Mouse (Mus musculus): ENCODE data around the gene Socs1. TPM values are rescaled to one million over a fixed set of nuclear protein-coding genes. Genes with fewer than 3 reads are reported as not detected.
A peak's percentile ranks its signal among the peaks of the same experiment; 100 is the strongest.

Socs1 gene
- polyA plus RNA-seq, 1 experiment from 2014 or later = 17.5 TPM

- no peak overlapping the region for H3K27ac ChIP-seq
- ATAC-seq (ENCODE audit: insufficient number of reproducible peaks, low FRiP score, low TSS enrichment, low read depth) = no peak
- no peaks in the 10 kb centered on the region for H3K9me3 ChIP-seq
- no peak overlapping the region for H3K9ac ChIP-seq
- H3K4me1 ChIP-seq = peaks cover 23% of the 10 kb centered on the region
- no peak overlapping the region for H3K4me2 ChIP-seq
- no peaks in the 10 kb centered on the region for H3K27me3 ChIP-seq
- H3K4me3 ChIP-seq = no peak overlapping the region
- H3K36me3 ChIP-seq = no peaks in the 10 kb centered on the region
- 52% methylated on average over 19 of the region's 19 CpGs for WGBS
Measured at GRCm38 (mm10) chr16:10771769-10772510, 13.4 kb downstream of the Socs1 start.

DNA sequence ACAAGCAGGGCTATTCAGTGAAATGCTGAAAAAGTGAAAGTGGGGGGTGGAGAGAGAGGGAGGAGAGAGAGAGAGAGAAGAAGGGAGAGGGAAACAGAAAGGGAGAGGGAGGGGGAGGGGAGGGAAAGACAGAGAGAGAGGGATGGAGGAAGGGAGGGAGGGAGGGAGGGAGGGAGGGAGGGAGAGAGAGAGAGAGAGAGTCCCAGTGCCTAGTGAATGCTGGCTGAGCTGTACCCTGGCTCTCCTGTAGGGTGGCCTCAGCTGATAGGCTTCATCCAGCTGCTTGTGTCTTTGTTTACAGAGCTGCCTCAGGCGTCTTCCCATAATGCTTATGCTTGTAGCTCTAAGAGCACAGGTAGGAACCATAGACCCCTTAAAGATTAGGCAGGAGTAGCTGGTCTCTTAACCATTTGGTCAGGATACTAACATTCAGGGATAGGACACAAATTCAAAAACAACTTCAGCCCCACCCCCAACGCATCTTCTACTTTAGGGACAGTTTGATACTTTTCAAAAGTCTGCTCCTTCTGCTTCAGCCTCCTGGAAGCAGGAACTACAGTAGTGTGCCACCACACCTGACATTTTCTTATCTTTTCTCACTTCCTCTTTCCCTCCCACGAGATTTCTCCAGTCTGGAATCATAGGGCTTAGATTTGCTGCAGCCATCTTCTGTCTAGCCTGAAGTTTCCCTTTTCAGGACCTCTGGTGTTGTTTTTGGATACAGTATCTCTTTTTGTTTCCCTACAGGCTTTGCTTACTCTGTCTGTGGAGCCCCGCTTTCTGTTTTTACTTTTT lies 14.6 kb downstream of the Socs1 start:
- no peak for ATAC-seq (ENCODE audit: insufficient number of reproducible peaks, low FRiP score, low TSS enrichment, low read depth)
- Histone ChIP-seq H3K4me2 (no peak overlapping the region), H3K4me3 (no peak overlapping the region), H3K27me3 (no peaks in the 10 kb centered on the region), H3K27ac (0 out of 2 replicates have a peak overlapping the region, but pooled peaks have one; percentile 22), H3K36me3 (no peaks in the 10 kb centered on the region), H3K9me3 (no peaks in the 10 kb centered on the region), H3K4me1 (peaks cover 23% of the 10 kb centered on the region), H3K9ac (no peak overlapping the region)
- 45% methylated on average over 4 of the region's 4 CpGs for WGBS

- no peaks in the 10 kb centered on the region for H3K9me3 ChIP-seq
- 36% methylated on average over 2 of the region's 2 CpGs for WGBS
- peaks cover 23% of the 10 kb centered on the region for H3K4me1 ChIP-seq
- ATAC-seq (ENCODE audit: insufficient number of reproducible peaks, low FRiP score, low TSS enrichment, low read depth) = no peak
- no peak overlapping the region for H3K4me3 ChIP-seq
- no peaks in the 10 kb centered on the region for H3K27me3 ChIP-seq
- H3K36me3 ChIP-seq = no peaks in the 10 kb centered on the region
- no peak overlapping the region for H3K9ac ChIP-seq
- no peak overlapping the region for H3K27ac ChIP-seq
- no peak overlapping the region for H3K4me2 ChIP-seq
Measured at GRCm38 (mm10) chr16:10769661-10770060, 15.7 kb downstream of the Socs1 start.

- no peak overlapping the region for H3K9ac ChIP-seq
- no peak for ATAC-seq (ENCODE audit: insufficient number of reproducible peaks, low FRiP score, low TSS enrichment, low read depth)
Measured at GRCm38 (mm10) chr16:10768821-10769220, 16.5 kb downstream of the Socs1 start.

GRCm38 (mm10) chr16:10767158-10767557 lies 18.2 kb downstream of the Socs1 start:
- Histone ChIP-seq H3K4me3 (no peak overlapping the region), H3K4me1 (peaks cover 23% of the 10 kb centered on the region), H3K9me3 (no peaks in the 10 kb centered on the region), H3K27ac (no peak overlapping the region), H3K27me3 (no peaks in the 10 kb centered on the region), H3K36me3 (no peaks in the 10 kb centered on the region), H3K9ac (no peak overlapping the region), H3K4me2 (no peak overlapping the region)
- ATAC-seq (ENCODE audit: insufficient number of reproducible peaks, low FRiP score, low TSS enrichment, low read depth) = no peak
- WGBS = 48% methylated on average over 4 of the region's 4 CpGs

More at GRCm38 (mm10) chr16:10768821-10769220, 16.5 kb downstream of the Socs1 start:
- Histone ChIP-seq H3K36me3 (no peaks in the 10 kb centered on the region), H3K4me3 (no peak overlapping the region), H3K4me2 (no peak overlapping the region), H3K4me1 (peaks cover 23% of the 10 kb centered on the region), H3K9me3 (no peaks in the 10 kb centered on the region), H3K27ac (no peak overlapping the region), H3K27me3 (no peaks in the 10 kb centered on the region)
- 35% methylated on average over 9 of the region's 9 CpGs for WGBS

GRCm38 (mm10) chr16:10764323-10764722 lies 21.0 kb downstream of the Socs1 start:
- Histone ChIP-seq H3K27ac (no peak overlapping the region), H3K9me3 (no peaks in the 10 kb centered on the region), H3K4me2 (no peak overlapping the region), H3K27me3 (no peaks in the 10 kb centered on the region), H3K36me3 (no peaks in the 10 kb centered on the region), H3K4me3 (no peak overlapping the region), H3K4me1 (peaks cover 10% of the 10 kb centered on the region), H3K9ac (no peak overlapping the region)
- ATAC-seq (ENCODE audit: insufficient number of reproducible peaks, low FRiP score, low TSS enrichment, low read depth) = no peak
- WGBS = 65% methylated on average over 2 of the region's 2 CpGs

DNA sequence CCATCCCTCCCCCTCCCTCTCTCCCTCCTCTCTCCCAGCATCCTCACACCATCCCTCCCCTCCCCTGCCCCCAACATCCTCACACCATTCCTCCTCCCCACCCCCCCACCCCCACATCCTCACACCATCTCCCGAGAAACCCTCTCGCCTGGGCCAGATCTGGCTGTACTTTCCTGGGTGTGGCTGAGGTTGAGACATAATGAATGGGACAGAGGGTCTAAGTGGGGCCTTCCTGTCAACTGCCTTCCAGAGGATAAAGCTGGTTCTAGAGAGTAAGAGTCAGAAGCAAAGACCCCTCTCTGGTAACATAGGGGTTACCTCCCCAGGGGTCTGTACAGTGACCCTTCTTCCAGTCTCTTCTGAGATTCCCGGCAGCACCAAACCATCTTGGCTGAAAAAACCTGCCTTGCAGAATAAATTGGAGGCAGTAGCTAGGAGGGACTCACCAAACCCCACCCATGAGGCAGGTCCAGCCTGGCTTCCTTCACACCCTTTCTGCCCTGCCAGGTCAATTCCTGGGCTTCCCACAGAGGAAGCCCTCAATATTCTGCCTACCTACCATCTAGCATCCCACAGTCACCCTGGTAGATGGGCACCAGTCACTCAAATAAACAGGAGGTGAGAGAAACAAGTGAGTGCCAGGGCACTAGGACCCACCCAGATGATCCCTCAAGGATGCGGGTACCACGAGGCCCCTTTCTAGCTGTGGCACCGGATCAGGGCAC lies 21.6 kb downstream of the Socs1 start:
- Histone ChIP-seq H3K4me3 (no peak overlapping the region), H3K9ac (no peak overlapping the region), H3K36me3 (no peaks in the 10 kb centered on the region), H3K4me2 (no peak overlapping the region), H3K4me1 (peaks cover 5% of the 10 kb centered on the region), H3K27me3 (no peaks in the 10 kb centered on the region), H3K27ac (no peak overlapping the region), H3K9me3 (no peaks in the 10 kb centered on the region)
- ATAC-seq (ENCODE audit: insufficient number of reproducible peaks, low FRiP score, low TSS enrichment, low read depth) = no peak
- WGBS = 51% methylated on average over 6 of the region's 6 CpGs

- Histone ChIP-seq H3K9ac (no peak overlapping the region), H3K4me2 (no peak overlapping the region), H3K4me3 (no peak overlapping the region), H3K36me3 (no peaks in the 10 kb centered on the region), H3K4me1 (peaks cover 3% of the 10 kb centered on the region; the same call in 1 of the 2 replicates), H3K9me3 (no peaks in the 10 kb centered on the region), H3K27me3 (no peaks in the 10 kb centered on the region), H3K27ac (no peak overlapping the region)
- no peak for ATAC-seq (ENCODE audit: insufficient number of reproducible peaks, low FRiP score, low TSS enrichment, low read depth)
- WGBS = 57% methylated on average over 5 of the region's 5 CpGs
Measured at GRCm38 (mm10) chr16:10762569-10763180, 22.7 kb downstream of the Socs1 start.

DNA sequence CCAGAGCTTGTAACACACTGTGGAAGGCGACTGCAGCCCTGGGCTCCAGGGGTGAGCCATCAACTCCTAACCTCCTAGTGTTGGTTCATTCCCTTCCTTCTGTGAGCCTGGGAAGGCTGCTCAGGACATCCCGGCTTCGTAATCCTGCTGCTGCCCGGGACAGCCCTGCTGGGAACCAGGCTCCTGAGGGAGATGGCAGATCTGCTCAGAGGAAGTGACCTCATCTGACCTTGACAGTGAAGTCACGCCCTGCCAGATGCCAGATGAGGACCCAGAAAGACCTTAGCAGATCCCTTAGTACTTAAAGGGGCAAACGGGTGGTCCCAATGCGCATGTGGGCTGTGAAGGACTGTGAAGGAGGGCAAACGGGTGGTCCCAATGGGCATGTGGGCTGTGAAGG lies 24.2 kb downstream of the Socs1 start:
- Histone ChIP-seq H3K4me1 (peaks cover 3% of the 10 kb centered on the region; the same call in 1 of the 2 replicates), H3K27me3 (no peaks in the 10 kb centered on the region), H3K4me3 (no peak overlapping the region), H3K27ac (no peak overlapping the region), H3K9ac (no peak overlapping the region), H3K9me3 (no peaks in the 10 kb centered on the region), H3K4me2 (no peak overlapping the region), H3K36me3 (no peaks in the 10 kb centered on the region)
- WGBS = 66% methylated on average over 8 of the region's 8 CpGs
- no peak for ATAC-seq (ENCODE audit: insufficient number of reproducible peaks, low FRiP score, low TSS enrichment, low read depth)

GRCm38 (mm10) chr16:10756168-10756567 lies 29.2 kb downstream of the Socs1 start:
- no peak for ATAC-seq (ENCODE audit: insufficient number of reproducible peaks, low FRiP score, low TSS enrichment, low read depth)
- Histone ChIP-seq H3K27ac (no peak overlapping the region), H3K27me3 (no peaks in the 10 kb centered on the region), H3K4me2 (no peak overlapping the region), H3K9ac (no peak overlapping the region), H3K9me3 (no peaks in the 10 kb centered on the region), H3K36me3 (no peaks in the 10 kb centered on the region), H3K4me1 (peaks cover 3% of the 10 kb centered on the region; the same call in 1 of the 2 replicates), H3K4me3 (no peak overlapping the region)
- 60% methylated on average over 6 of the region's 6 CpGs for WGBS

- 81% methylated on average over 3 of the region's 3 CpGs for WGBS
- no peak overlapping the region for H3K4me2 ChIP-seq
- H3K4me3 ChIP-seq = no peak overlapping the region
- no peaks in the 10 kb centered on the region for H3K36me3 ChIP-seq
- no peaks in the 10 kb centered on the region for H3K27me3 ChIP-seq
- H3K9me3 ChIP-seq = no peaks in the 10 kb centered on the region
- peak; percentile 28; the same call in 1 of the 2 replicates for ATAC-seq (ENCODE audit: insufficient number of reproducible peaks, low FRiP score, low TSS enrichment, low read depth)
- no peak overlapping the region for H3K9ac ChIP-seq
- peaks cover 8% of the 10 kb centered on the region for H3K4me1 ChIP-seq
- no peak overlapping the region for H3K27ac ChIP-seq
Measured at GRCm38 (mm10) chr16:10754521-10755296, 30.6 kb downstream of the Socs1 start.

Data from limb, embryonic 15.5 days (tissue).